Mouse (Mus musculus): ENCODE results near the gene Pitpnm3. TPM values are rescaled to one million over a fixed set of nuclear protein-coding genes. Genes with fewer than 3 reads are reported as not detected.

Gene Pitpnm3
- polyA plus RNA-seq, 1 experiment from 2014 or later, result 0.01 TPM

GRCm38 (mm10) chr11:72113296-72113695 is 22.3 kb downstream of the Pitpnm3 start:
- 35% methylated on average over 4 of the region's 4 CpGs for WGBS (ENCODE audit: insufficient replicate concordance)
- ATAC-seq (ENCODE audit: low read depth), result no peak
- H3K27me3 ChIP-seq (ENCODE audit: control insufficient read depth, insufficient read depth, low read depth, low read length), result no peaks in the 10 kb centered on the region
- no peaks in the 10 kb centered on the region for H3K36me3 ChIP-seq (ENCODE audit: control insufficient read depth, insufficient read depth)
- no peaks in the 10 kb centered on the region for H3K4me1 ChIP-seq (ENCODE audit: control insufficient read depth, low read depth, low read length)
- H3K4me2 ChIP-seq (ENCODE audit: low read depth, low read length), result no peak overlapping the region
- no peak overlapping the region for H3K9ac ChIP-seq (ENCODE audit: low read depth, low read length)
- H3K4me3 ChIP-seq (ENCODE audit: low read depth, low read length), result no peak overlapping the region
- no peaks in the 10 kb centered on the region for H3K9me3 ChIP-seq (replicated peaks; ENCODE audit: control insufficient read depth, low read length)
- H3K27ac ChIP-seq (ENCODE audit: low read length), result no peak overlapping the region

GRCm38 (mm10) chr11:72110726-72111125 is 24.9 kb downstream of the Pitpnm3 start:
- Histone ChIP-seq H3K9me3 (replicated peaks; ENCODE audit: control insufficient read depth, low read length) (no peaks in the 10 kb centered on the region), H3K4me1 (ENCODE audit: control insufficient read depth, low read depth, low read length) (no peaks in the 10 kb centered on the region), H3K4me3 (ENCODE audit: low read depth, low read length) (no peak overlapping the region), H3K9ac (ENCODE audit: low read depth, low read length) (no peak overlapping the region), H3K36me3 (ENCODE audit: control insufficient read depth, insufficient read depth) (no peaks in the 10 kb centered on the region), H3K27ac (ENCODE audit: low read length) (no peak overlapping the region), H3K27me3 (ENCODE audit: control insufficient read depth, insufficient read depth, low read depth, low read length) (no peaks in the 10 kb centered on the region), H3K4me2 (ENCODE audit: low read depth, low read length) (no peak overlapping the region)
- 37% methylated on average over 3 of the region's 3 CpGs for WGBS (ENCODE audit: insufficient replicate concordance)
- no peak for ATAC-seq (ENCODE audit: low read depth)

- no peak overlapping the region for H3K27ac ChIP-seq (ENCODE audit: low read length)
- no peaks in the 10 kb centered on the region for H3K27me3 ChIP-seq (ENCODE audit: control insufficient read depth, insufficient read depth, low read depth, low read length)
- H3K4me3 ChIP-seq (ENCODE audit: low read depth, low read length), result no peak overlapping the region
- no peaks in the 10 kb centered on the region for H3K9me3 ChIP-seq (replicated peaks; ENCODE audit: control insufficient read depth, low read length)
- no peak overlapping the region for H3K4me2 ChIP-seq (ENCODE audit: low read depth, low read length)
- H3K36me3 ChIP-seq (ENCODE audit: control insufficient read depth, insufficient read depth), result no peaks in the 10 kb centered on the region
- H3K4me1 ChIP-seq (ENCODE audit: control insufficient read depth, low read depth, low read length), result no peaks in the 10 kb centered on the region
- H3K9ac ChIP-seq (ENCODE audit: low read depth, low read length), result no peak overlapping the region
- WGBS (ENCODE audit: insufficient replicate concordance), result 60% methylated on average over 8 of the region's 8 CpGs
- ATAC-seq (ENCODE audit: low read depth), result no peak
Measured at GRCm38 (mm10) chr11:72104223-72104622, 31.4 kb downstream of the Pitpnm3 start.

GRCm38 (mm10) chr11:72103530-72103929 is 32.0 kb downstream of the Pitpnm3 start:
- Histone ChIP-seq H3K27ac (ENCODE audit: low read length) (no peak overlapping the region), H3K4me2 (ENCODE audit: low read depth, low read length) (no peak overlapping the region), H3K9ac (ENCODE audit: low read depth, low read length) (no peak overlapping the region), H3K9me3 (replicated peaks; ENCODE audit: control insufficient read depth, low read length) (no peaks in the 10 kb centered on the region), H3K4me3 (ENCODE audit: low read depth, low read length) (no peak overlapping the region), H3K27me3 (ENCODE audit: control insufficient read depth, insufficient read depth, low read depth, low read length) (no peaks in the 10 kb centered on the region), H3K4me1 (ENCODE audit: control insufficient read depth, low read depth, low read length) (no peaks in the 10 kb centered on the region), H3K36me3 (ENCODE audit: control insufficient read depth, insufficient read depth) (no peaks in the 10 kb centered on the region)
- 43% methylated on average over 7 of the region's 7 CpGs for WGBS (ENCODE audit: insufficient replicate concordance)
- no peak for ATAC-seq (ENCODE audit: low read depth)

- WGBS (ENCODE audit: insufficient replicate concordance), result 63% methylated on average over 4 of the region's 4 CpGs
- no peaks in the 10 kb centered on the region for H3K27me3 ChIP-seq (ENCODE audit: control insufficient read depth, insufficient read depth, low read depth, low read length)
- no peak overlapping the region for H3K27ac ChIP-seq (ENCODE audit: low read length)
- no peak overlapping the region for H3K4me3 ChIP-seq (ENCODE audit: low read depth, low read length)
- no peaks in the 10 kb centered on the region for H3K36me3 ChIP-seq (ENCODE audit: control insufficient read depth, insufficient read depth)
- no peak overlapping the region for H3K4me2 ChIP-seq (ENCODE audit: low read depth, low read length)
- no peak for ATAC-seq (ENCODE audit: low read depth)
- no peaks in the 10 kb centered on the region for H3K9me3 ChIP-seq (replicated peaks; ENCODE audit: control insufficient read depth, low read length)
- no peaks in the 10 kb centered on the region for H3K4me1 ChIP-seq (ENCODE audit: control insufficient read depth, low read depth, low read length)
- H3K9ac ChIP-seq (ENCODE audit: low read depth, low read length), result no peak overlapping the region
Measured at GRCm38 (mm10) chr11:72100996-72101395, 34.6 kb downstream of the Pitpnm3 start.

- no peak overlapping the region for H3K27ac ChIP-seq (ENCODE audit: low read length)
- WGBS (ENCODE audit: insufficient replicate concordance), result 50% methylated on average over 4 of the region's 4 CpGs
- no peaks in the 10 kb centered on the region for H3K9me3 ChIP-seq (replicated peaks; ENCODE audit: control insufficient read depth, low read length)
- H3K9ac ChIP-seq (ENCODE audit: low read depth, low read length), result no peak overlapping the region
- no peaks in the 10 kb centered on the region for H3K27me3 ChIP-seq (ENCODE audit: control insufficient read depth, insufficient read depth, low read depth, low read length)
- no peak for ATAC-seq (ENCODE audit: low read depth)
- H3K36me3 ChIP-seq (ENCODE audit: control insufficient read depth, insufficient read depth), result no peaks in the 10 kb centered on the region
- H3K4me2 ChIP-seq (ENCODE audit: low read depth, low read length), result no peak overlapping the region
- no peaks in the 10 kb centered on the region for H3K4me1 ChIP-seq (ENCODE audit: control insufficient read depth, low read depth, low read length)
- H3K4me3 ChIP-seq (ENCODE audit: low read depth, low read length), result no peak overlapping the region
Measured at GRCm38 (mm10) chr11:72099181-72099580, 36.4 kb downstream of the Pitpnm3 start.

- no peaks in the 10 kb centered on the region for H3K27me3 ChIP-seq (ENCODE audit: control insufficient read depth, insufficient read depth, low read depth, low read length)
- no peaks in the 10 kb centered on the region for H3K36me3 ChIP-seq (ENCODE audit: control insufficient read depth, insufficient read depth)
- H3K9ac ChIP-seq (ENCODE audit: low read depth, low read length), result no peak overlapping the region
- H3K27ac ChIP-seq (ENCODE audit: low read length), result no peak overlapping the region
- H3K4me1 ChIP-seq (ENCODE audit: control insufficient read depth, low read depth, low read length), result no peaks in the 10 kb centered on the region
- H3K4me3 ChIP-seq (ENCODE audit: low read depth, low read length), result no peak overlapping the region
- WGBS (ENCODE audit: insufficient replicate concordance), result 74% methylated on average over 3 of the region's 3 CpGs
- ATAC-seq (ENCODE audit: low read depth), result no peak
- H3K9me3 ChIP-seq (replicated peaks; ENCODE audit: control insufficient read depth, low read length), result no peaks in the 10 kb centered on the region
- H3K4me2 ChIP-seq (ENCODE audit: low read depth, low read length), result no peak overlapping the region
Measured at GRCm38 (mm10) chr11:72098027-72098426, 37.6 kb downstream of the Pitpnm3 start.

GRCm38 (mm10) chr11:72095994-72096393 is 39.6 kb downstream of the Pitpnm3 start:
- H3K4me2 ChIP-seq (ENCODE audit: low read depth, low read length), result no peak overlapping the region
- H3K36me3 ChIP-seq (ENCODE audit: control insufficient read depth, insufficient read depth), result no peaks in the 10 kb centered on the region
- H3K27ac ChIP-seq (ENCODE audit: low read length), result no peak overlapping the region
- H3K9ac ChIP-seq (ENCODE audit: low read depth, low read length), result no peak overlapping the region
- H3K4me1 ChIP-seq (ENCODE audit: control insufficient read depth, low read depth, low read length), result no peaks in the 10 kb centered on the region
- ATAC-seq (ENCODE audit: low read depth), result no peak
- WGBS (ENCODE audit: insufficient replicate concordance), result 41% methylated on average over 3 of the region's 3 CpGs
- no peak overlapping the region for H3K4me3 ChIP-seq (ENCODE audit: low read depth, low read length)
- no peaks in the 10 kb centered on the region for H3K27me3 ChIP-seq (ENCODE audit: control insufficient read depth, insufficient read depth, low read depth, low read length)
- no peaks in the 10 kb centered on the region for H3K9me3 ChIP-seq (replicated peaks; ENCODE audit: control insufficient read depth, low read length)

GRCm38 (mm10) chr11:72094442-72094841 is 41.1 kb downstream of the Pitpnm3 start:
- Histone ChIP-seq H3K9ac (ENCODE audit: low read depth, low read length) (no peak overlapping the region), H3K4me3 (ENCODE audit: low read depth, low read length) (no peak overlapping the region), H3K9me3 (replicated peaks; ENCODE audit: control insufficient read depth, low read length) (no peaks in the 10 kb centered on the region), H3K36me3 (ENCODE audit: control insufficient read depth, insufficient read depth) (no peaks in the 10 kb centered on the region), H3K4me1 (ENCODE audit: control insufficient read depth, low read depth, low read length) (no peaks in the 10 kb centered on the region), H3K27me3 (ENCODE audit: control insufficient read depth, insufficient read depth, low read depth, low read length) (no peaks in the 10 kb centered on the region), H3K4me2 (ENCODE audit: low read depth, low read length) (no peak overlapping the region), H3K27ac (ENCODE audit: low read length) (no peak overlapping the region)
- WGBS (ENCODE audit: insufficient replicate concordance), result 63% methylated on average over 7 of the region's 7 CpGs
- ATAC-seq (ENCODE audit: low read depth), result no peak

- Histone ChIP-seq H3K27ac (ENCODE audit: low read length) (no peak overlapping the region), H3K9me3 (replicated peaks; ENCODE audit: control insufficient read depth, low read length) (no peaks in the 10 kb centered on the region), H3K9ac (ENCODE audit: low read depth, low read length) (no peak overlapping the region), H3K36me3 (ENCODE audit: control insufficient read depth, insufficient read depth) (no peaks in the 10 kb centered on the region), H3K4me1 (ENCODE audit: control insufficient read depth, low read depth, low read length) (no peaks in the 10 kb centered on the region), H3K4me3 (ENCODE audit: low read depth, low read length) (no peak overlapping the region), H3K4me2 (ENCODE audit: low read depth, low read length) (no peak overlapping the region), H3K27me3 (ENCODE audit: control insufficient read depth, insufficient read depth, low read depth, low read length) (no peaks in the 10 kb centered on the region)
- WGBS (ENCODE audit: insufficient replicate concordance), result 46% methylated on average over 8 of the region's 8 CpGs
- no peak for ATAC-seq (ENCODE audit: low read depth)
Measured at GRCm38 (mm10) chr11:72092390-72092789, 43.2 kb downstream of the Pitpnm3 start.
